Mouse (Mus musculus): ENCODE measurements around the gene Coro2b.

The Coro2b gene

DNA sequence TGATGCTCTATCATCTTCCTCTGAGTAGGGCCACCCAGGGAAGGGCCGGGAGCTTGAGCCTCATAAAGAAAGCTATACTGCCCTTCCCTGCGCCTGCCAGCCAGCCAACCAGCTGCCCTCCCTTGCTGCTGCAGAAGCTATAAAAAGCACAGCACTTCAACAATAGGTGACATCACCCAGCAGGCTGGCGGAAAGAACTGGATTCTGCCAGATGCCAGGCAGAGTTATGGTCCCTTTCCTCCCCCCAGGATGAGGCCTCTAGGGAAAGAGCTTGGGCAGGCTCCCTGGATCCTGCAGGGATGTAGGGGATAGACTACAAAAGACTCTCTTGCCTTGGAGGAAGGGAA is 98.1 kb downstream of the Coro2b start:
- in situ Hi-C loops (cut with MboI, MseI) = no loop called here

- in situ Hi-C loops (cut with MboI, MseI) = no loop called here
Measured at GRCm38 (mm10) chr9:62438085-62438754, 98.6 kb downstream of the Coro2b start.

DNA sequence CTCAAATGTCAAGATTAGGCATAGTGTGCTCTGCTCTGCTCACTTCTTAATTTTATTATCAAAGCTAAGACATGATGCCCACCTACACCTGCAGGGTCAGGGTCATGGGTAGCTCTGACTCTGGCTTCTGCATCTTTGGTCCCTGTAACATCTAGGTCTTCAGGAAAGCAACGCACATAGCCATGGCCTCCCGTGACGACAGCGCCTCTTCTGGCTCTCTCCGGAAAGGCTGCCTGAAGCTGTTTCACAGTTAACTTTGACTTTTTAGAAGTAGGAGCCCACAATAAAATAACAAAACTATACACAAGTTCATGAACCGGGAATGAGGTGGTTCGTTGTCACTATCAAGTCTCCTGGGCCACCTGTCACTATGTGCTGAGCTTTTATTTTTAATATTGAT is 99.4 kb downstream of the Coro2b start:
- in situ Hi-C loops (cut with MboI, MseI) = no loop called here

DNA sequence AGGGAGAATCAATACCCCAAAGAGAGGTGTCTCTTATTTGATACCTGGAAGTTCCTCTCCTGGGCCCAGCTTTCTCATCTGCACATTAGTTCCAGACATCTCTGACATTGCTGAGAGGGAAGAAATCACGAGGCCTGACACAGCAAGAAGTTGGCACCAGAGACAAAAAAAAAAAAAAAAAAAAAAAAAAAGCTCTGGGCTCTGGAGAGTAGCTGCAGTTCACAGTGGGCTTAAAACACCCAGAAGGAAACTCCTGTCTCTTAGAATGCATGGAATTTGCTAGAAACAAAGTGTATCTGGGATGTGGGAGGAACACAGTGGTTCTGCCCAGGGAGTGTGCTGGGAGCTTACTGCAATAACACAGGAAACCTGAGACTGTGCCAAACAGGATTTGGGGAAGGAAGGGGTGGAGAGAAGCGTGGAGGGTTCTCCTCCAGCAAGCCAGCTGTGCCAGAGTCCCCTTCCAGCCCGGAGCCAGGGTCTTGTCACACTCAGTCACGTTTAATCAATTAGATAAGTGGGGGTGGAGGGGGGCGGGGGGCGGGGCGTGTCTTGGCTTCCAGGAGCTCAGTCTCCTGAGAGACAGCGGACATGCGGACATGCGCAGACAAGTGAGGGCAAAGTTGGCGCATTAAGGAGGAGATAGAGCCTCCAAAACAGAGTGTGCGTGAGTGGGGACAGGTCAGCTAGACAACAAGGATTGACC is 101.1 kb downstream of the Coro2b start:
- in situ Hi-C loops (cut with MboI, MseI) = no loop called here

GRCm38 (mm10) chr9:62432261-62433060 is 104.4 kb downstream of the Coro2b start:
- in situ Hi-C loops (cut with MboI, MseI) = loop anchor here (5.0 kb wide), 1 partner anchor 100 kb away; no protein-coding TSS in a partner anchor

GRCm38 (mm10) chr9:62430741-62431140 is 106.1 kb downstream of the Coro2b start:
- in situ Hi-C loops (cut with MboI, MseI) = loop anchor here (5.0 kb wide), 1 partner anchor 98 kb away; no protein-coding TSS in a partner anchor

DNA sequence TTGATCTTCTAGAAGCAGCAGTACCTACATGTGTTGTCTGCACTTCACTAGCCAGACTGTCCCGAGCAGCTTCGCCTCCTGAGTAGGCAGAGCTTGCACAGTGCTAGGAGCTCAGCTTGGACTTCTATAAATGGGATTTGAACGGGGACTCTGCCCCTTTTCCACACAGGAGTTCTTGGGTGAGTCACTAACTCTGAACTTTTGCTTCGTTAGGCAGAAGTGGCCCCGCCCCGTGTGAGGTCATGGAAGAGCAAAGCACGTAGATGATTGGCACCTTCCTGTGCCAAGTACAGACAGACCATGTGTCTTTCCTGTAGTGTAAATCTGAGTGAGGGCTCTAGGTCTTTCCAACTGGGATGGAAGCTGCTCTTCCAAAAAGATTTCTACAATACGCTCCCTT is 109.8 kb downstream of the Coro2b start:
- in situ Hi-C loops (cut with MboI, MseI) = loop anchor here (5.0 kb wide), 1 partner anchor 1500 kb away; no protein-coding TSS in a partner anchor

GRCm38 (mm10) chr9:62426531-62426930 is 110.3 kb downstream of the Coro2b start:
- in situ Hi-C loops (cut with MboI, MseI) = loop anchor here (5.0 kb wide), 1 partner anchor 1499 kb away; no protein-coding TSS in a partner anchor

DNA sequence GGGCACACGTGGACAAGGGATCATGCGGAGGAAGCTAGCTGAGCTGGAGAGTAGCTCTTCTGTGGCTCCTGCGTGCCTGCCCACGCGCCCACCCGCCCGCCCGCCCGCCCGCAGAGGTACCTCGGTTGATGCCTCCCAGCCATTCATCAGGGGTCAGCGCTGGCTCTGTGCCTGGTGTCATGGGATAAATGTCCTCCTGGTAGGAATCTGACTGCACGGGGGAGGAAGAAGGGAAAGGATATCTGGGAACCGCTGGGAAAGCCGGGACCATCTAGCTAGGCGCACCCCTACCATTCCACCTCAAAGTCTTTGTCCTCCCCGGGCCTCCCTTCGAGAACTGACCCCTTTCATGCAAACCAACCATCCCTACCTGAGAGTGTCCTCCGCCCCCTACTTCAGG is 110.8 kb downstream of the Coro2b start:
- in situ Hi-C loops (cut with MboI, MseI) = loop anchor here (5.0 kb wide), 1 partner anchor 1499 kb away; no protein-coding TSS in a partner anchor

GRCm38 (mm10) chr9:62425265-62425664 is 111.6 kb downstream of the Coro2b start:
- in situ Hi-C loops (cut with MboI, MseI) = loop anchor here (5.0 kb wide), 1 partner anchor 1498 kb away; no protein-coding TSS in a partner anchor

DNA sequence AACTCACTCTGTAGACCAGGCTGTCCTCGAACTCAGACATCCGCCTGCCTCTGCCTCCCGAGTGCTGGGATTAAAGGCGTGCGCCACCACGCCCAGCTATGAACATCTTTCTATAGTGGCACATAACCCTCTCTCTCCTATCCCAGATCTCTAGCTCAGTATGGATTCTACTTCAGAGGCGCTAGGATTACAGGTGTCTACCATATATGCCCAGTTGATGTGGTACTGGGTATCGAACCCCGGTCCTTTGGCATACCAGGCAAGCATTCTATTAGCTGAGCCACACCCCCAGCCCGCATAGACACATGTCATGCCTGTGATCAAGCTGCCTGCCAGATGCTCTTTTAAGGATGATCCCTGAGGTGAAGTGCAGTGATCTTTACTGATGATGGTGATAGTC is 113.0 kb downstream of the Coro2b start:
- in situ Hi-C loops (cut with MboI, MseI) = no loop called here

GRCm38 (mm10) chr9:62422926-62423325 is 113.9 kb downstream of the Coro2b start:
- in situ Hi-C loops (cut with MboI, MseI) = no loop called here

DNA sequence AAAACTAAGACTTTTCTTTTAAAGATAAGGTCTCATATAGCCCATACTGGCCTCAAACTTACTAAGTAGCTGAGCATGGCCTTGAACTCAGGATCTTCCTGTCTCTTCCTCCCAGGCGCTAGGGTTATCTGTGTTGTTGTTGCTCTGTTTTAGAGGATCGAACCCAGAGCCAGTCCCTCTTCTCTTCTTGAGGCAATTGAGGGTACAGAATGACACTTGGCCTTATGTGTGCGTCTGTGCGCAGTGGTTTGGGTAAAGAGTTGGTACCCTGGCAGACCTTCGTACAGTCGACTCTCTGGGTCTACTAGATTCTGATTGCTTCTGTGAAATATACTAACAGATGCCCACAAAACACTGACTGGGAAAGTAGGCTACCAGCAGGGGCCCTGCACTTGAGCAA is 114.9 kb downstream of the Coro2b start:
- in situ Hi-C loops (cut with MboI, MseI) = no loop called here

DNA sequence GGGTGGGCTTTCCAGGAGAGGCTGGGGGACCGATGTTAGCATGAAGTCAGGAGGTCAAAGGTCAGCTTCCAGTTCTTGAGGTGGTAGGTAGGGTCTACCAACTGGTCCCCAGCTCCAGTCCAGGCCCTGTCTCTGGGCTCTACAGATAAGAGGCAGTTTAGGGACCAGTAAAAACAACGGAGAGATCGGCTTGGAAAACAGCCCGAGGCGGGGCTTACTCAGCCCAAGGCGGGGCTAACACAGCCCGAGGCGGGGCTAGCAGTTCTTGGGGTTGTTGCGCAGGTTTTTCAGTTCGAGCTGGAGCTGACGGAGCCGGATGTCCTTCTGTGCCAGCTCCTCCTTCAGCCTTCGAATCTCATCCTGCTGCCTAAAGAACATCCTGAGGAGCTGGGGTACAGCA is 115.8 kb downstream of the Coro2b start:
- in situ Hi-C loops (cut with MboI, MseI) = no loop called here

GRCm38 (mm10) chr9:62420261-62420917 is 116.5 kb downstream of the Coro2b start:
- in situ Hi-C loops (cut with MboI, MseI) = no loop called here

GRCm38 (mm10) chr9:62418742-62419141 is 118.1 kb downstream of the Coro2b start:
- in situ Hi-C loops (cut with MboI, MseI) = no loop called here

DNA sequence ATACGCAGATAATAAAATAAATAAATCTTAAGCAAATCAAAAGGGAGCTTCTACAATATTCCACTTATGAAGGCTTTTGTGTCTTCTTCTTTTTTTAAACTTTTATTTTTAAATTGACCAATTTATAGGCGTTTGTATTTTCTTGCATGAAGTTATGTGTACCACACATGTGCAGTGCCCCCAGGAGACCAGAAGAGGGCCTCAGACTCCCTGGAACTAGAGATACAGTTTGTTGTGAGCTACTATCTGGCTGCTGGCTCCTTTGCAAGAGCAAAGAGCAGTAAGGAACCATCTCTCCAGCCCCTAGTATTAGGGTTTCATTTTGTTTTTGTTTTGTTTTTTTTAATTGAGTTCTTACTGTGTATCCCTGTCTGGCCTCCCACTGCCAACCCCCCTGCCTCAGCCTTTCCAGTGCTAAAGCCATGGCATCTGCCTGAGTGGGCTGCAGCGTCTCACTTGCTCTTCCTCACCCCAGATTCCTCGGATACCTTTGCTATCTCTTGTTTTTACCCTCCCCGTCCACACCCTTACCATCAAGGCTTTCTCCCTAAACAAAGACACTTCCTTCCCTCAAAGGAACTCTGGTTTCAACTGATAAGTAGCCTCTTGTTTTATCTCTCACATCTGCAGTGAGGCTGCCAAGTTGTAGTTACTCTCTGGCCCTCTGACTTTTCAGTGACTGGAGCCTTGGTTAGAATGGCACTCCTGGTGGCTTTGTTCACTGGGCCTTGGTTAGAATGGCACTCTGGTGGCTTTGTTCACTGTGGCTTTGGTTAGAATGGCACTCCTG is 129.3 kb downstream of the Coro2b start:
- in situ Hi-C loops (cut with MboI, MseI) = no loop called here

- in situ Hi-C loops (cut with MboI, MseI) = no loop called here
Measured at GRCm38 (mm10) chr9:62406423-62407013, 130.3 kb downstream of the Coro2b start.

GRCm38 (mm10) chr9:62401589-62401988 is 135.3 kb downstream of the Coro2b start:
- in situ Hi-C loops (cut with MboI, MseI) = no loop called here

DNA sequence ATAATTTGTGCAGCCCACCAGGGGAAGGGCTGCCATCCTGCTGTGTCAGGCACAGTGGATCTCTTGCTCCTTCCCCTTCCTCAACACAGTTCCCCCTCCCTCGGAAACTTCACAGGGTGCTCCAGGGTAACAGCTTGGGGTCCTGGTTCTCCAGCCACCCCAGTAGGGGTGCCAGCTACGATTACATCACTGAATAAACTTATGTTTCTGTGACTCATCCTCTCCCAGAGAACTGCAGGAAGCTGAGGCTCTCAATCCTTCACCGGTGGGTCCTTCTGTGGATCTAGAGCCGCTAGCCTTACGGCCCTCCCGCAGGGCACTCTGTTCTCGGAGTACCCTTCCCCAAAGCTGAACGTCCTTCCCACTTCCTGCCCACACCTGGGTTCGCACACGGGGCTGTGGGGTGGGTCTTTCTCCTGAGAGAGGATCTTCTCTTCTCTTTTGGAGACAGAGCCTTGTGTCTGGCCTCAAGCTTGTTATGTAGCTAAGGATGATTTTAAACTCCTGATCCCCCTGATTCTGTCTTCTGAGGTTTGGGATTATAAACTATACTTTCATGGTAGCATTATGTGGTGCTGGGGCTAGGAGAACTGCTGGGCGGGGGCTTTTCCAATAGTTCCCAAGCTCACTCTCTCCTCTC is 136.2 kb downstream of the Coro2b start:
- in situ Hi-C loops (cut with MboI, MseI) = no loop called here
